Mouse (Mus musculus) heart, embryonic 16.5 days (tissue): ENCODE results near the gene Ing3. TPM values are rescaled to one million over a fixed set of nuclear protein-coding genes. Genes with fewer than 3 reads are reported as not detected.

Source experiments
- ATAC-seq: fragments of 200-750 bp; cut with Nextera tagmentation; replicated peaks from 2 replicates; pipeline ENCODE4 v1.8.0; 2017; ENCODE audit warnings: moderate number of reproducible peaks; ENCODE audit not compliant: insufficient read depth, low FRiP score; ENCODE audit errors: extremely low read depth
- H3K27ac ChIP-seq: fragments of 300-500 bp; sonication (generic); 2 replicates; pipeline ENCODE4 v1.5.1; 2014; ENCODE audit warnings: mild to moderate bottlenecking, low read length, control low read depth, moderate library complexity
- H3K27me3 ChIP-seq: fragments of 300-500 bp; sonication (generic); 2 replicates; pipeline ENCODE4 v1.6.1; 2014; ENCODE audit warnings: low read length, mixed read lengths; ENCODE audit not compliant: control insufficient read depth, insufficient read depth
- H3K36me3 ChIP-seq: fragments of 300-500 bp; sonication (generic); 2 replicates; pipeline ENCODE4 v1.6.1; 2014; ENCODE audit not compliant: control insufficient read depth, insufficient read depth
- H3K4me1 ChIP-seq: fragments of 300-500 bp; sonication (generic); 2 replicates; pipeline ENCODE4 v1.6.1; 2014; ENCODE audit warnings: low read length, mixed read lengths; ENCODE audit not compliant: control insufficient read depth, insufficient read depth
- H3K4me2 ChIP-seq: fragments of 300-500 bp; sonication (generic); 2 replicates; pipeline ENCODE4 v1.6.1; 2014; ENCODE audit warnings: low read depth, mild to moderate bottlenecking, control low read depth, low read length
- H3K4me3 ChIP-seq: fragments of 300-500 bp; sonication (generic); 2 replicates; pipeline ENCODE4 v1.5.1; 2014; ENCODE audit warnings: mild to moderate bottlenecking, control low read depth, low read length
- H3K9ac ChIP-seq: fragments of 300-500 bp; sonication (generic); 2 replicates; pipeline ENCODE4 v1.6.1; 2014; ENCODE audit warnings: low read length, control low read depth
- H3K9me3 ChIP-seq: fragments of 300-500 bp; sonication (generic); replicated peaks from 2 replicates; pipeline ENCODE4 v1.6.1; 2016; ENCODE audit warnings: low read length; ENCODE audit not compliant: control insufficient read depth
- WGBS: fragments of 180-500 bp; shearing (Covaris S2); extraction: QIAGEN DNeasy Blood & Tissue Kit; methylation state at CpG from one replicate; pipeline ENCODE4 v1.1.7; 2014; 5-methylcytosine and 5-hydroxymethylcytosine counted together
- polyA plus RNA-seq: library from polyadenylated mRNA; unstranded; fragments of >200 nt; fragmentation: Nextera tagmentation; extraction: Ambion mirVana; gene quantifications from 2 replicates; pipeline ENCODE4 v1.2.1, GENCODE M21; 2015

Ing3 gene
- polyA plus RNA-seq, 1 experiment from 2014 or later, result 39.7 TPM

- H3K9ac ChIP-seq, result no peak overlapping the region
- H3K27me3 ChIP-seq, result no peaks in the 10 kb centered on the region
- no peak overlapping the region for H3K4me3 ChIP-seq
- 84% methylated on average over 4 of the region's 4 CpGs for WGBS
- H3K36me3 ChIP-seq, result peaks cover 22% of the 10 kb centered on the region
- no peak overlapping the region for H3K27ac ChIP-seq
- H3K4me2 ChIP-seq, result no peak overlapping the region
- ATAC-seq, result no peak
- H3K4me1 ChIP-seq, result no peaks in the 10 kb centered on the region
- H3K9me3 ChIP-seq, result no peaks in the 10 kb centered on the region
These were observed 9.6 kb downstream of the Ing3 start for GRCm38 (mm10) chr6:21958922-21959321.

- H3K27ac ChIP-seq, result no peak overlapping the region
- peaks cover 19% of the 10 kb centered on the region for H3K36me3 ChIP-seq
These were observed 10.5 kb downstream of the Ing3 start for GRCm38 (mm10) chr6:21959909-21960308.

GRCm38 (mm10) chr6:21977532-21977931, 28.2 kb downstream of the Ing3 start:
- 81% methylated on average over 2 of the region's 2 CpGs for WGBS
- no peak overlapping the region for H3K9ac ChIP-seq
- H3K4me1 ChIP-seq, result no peaks in the 10 kb centered on the region
- H3K9me3 ChIP-seq, result no peaks in the 10 kb centered on the region
- H3K27ac ChIP-seq, result no peak overlapping the region
- peaks cover 14% of the 10 kb centered on the region for H3K36me3 ChIP-seq
- H3K4me2 ChIP-seq, result no peak overlapping the region
- no peak overlapping the region for H3K4me3 ChIP-seq
- ATAC-seq, result no peak
- H3K27me3 ChIP-seq, result no peaks in the 10 kb centered on the region

More at GRCm38 (mm10) chr6:21959909-21960308, 10.5 kb downstream of the Ing3 start:
- no peak for ATAC-seq
- 96% methylated on average over 5 of the region's 5 CpGs for WGBS
- Histone ChIP-seq H3K4me2 (no peak overlapping the region), H3K27me3 (no peaks in the 10 kb centered on the region), H3K9me3 (no peaks in the 10 kb centered on the region), H3K4me1 (no peaks in the 10 kb centered on the region), H3K4me3 (no peak overlapping the region), H3K9ac (no peak overlapping the region)

- Histone ChIP-seq H3K9me3 (no peaks in the 10 kb centered on the region), H3K27ac (no peak overlapping the region), H3K4me2 (no peak overlapping the region), H3K4me1 (0 out of 2 replicates have a peak, but pooled peaks cover 3% of the 10 kb centered on the region), H3K4me3 (no peak overlapping the region), H3K27me3 (no peaks in the 10 kb centered on the region), H3K9ac (no peak overlapping the region), H3K36me3 (no peaks in the 10 kb centered on the region)
- no peak for ATAC-seq
- WGBS, result 43% methylated on average over 1 of the region's 1 CpGs
These were observed 31.7 kb downstream of the Ing3 start for GRCm38 (mm10) chr6:21981114-21981513.

- WGBS, result 7% methylated on average over 16 of the region's 16 CpGs
- Histone ChIP-seq H3K4me2 (peak overlapping the region; percentile 80), H3K4me3 (peak overlapping the region; percentile 58), H3K27ac (peak overlapping the region; percentile 64), H3K9me3 (no peaks in the 10 kb centered on the region), H3K4me1 (0 out of 2 replicates have a peak, but pooled peaks cover 3% of the 10 kb centered on the region), H3K9ac (peak overlapping the region; percentile 65), H3K27me3 (no peaks in the 10 kb centered on the region), H3K36me3 (no peaks in the 10 kb centered on the region)
- ATAC-seq, result peak; percentile 56; the same call in 1 of the 2 replicates
These were observed 35.8 kb downstream of the Ing3 start for GRCm38 (mm10) chr6:21984990-21985731.

GRCm38 (mm10) chr6:21985732-21986540, 36.6 kb downstream of the Ing3 start, which contains the start of gene Cped1:
TSS of gene Cped1 (plus strand) at chr6:21985916.
- Histone ChIP-seq H3K4me2 (peak within 1 kb of the TSS; percentile 80), H3K9me3 (no peaks in the 10 kb centered on the region), H3K4me1 (0 out of 2 replicates have a peak, but pooled peaks cover 3% of the 10 kb centered on the region), H3K27me3 (no peaks in the 10 kb centered on the region), H3K27ac (peak within 1 kb of the TSS; percentile 64), H3K9ac (peak within 1 kb of the TSS; percentile 65), H3K36me3 (no peaks in the 10 kb centered on the region), H3K4me3 (peak within 1 kb of the TSS; percentile 58)
- peak; percentile 79 for ATAC-seq
- 1% methylated on average over 38 of the region's 38 CpGs for WGBS

GRCm38 (mm10) chr6:21986660-21987331, 37.4 kb downstream of the Ing3 start:
- Histone ChIP-seq H3K27me3 (no peaks in the 10 kb centered on the region), H3K4me2 (peak overlapping the region; percentile 80), H3K4me1 (0 out of 2 replicates have a peak, but pooled peaks cover 3% of the 10 kb centered on the region), H3K36me3 (no peaks in the 10 kb centered on the region), H3K9me3 (no peaks in the 10 kb centered on the region), H3K9ac (peak overlapping the region; percentile 65), H3K4me3 (peak overlapping the region; percentile 58), H3K27ac (peak overlapping the region; percentile 64)
- ATAC-seq, result no peak
- 7% methylated on average over 24 of the region's 24 CpGs for WGBS

- Histone ChIP-seq H3K9ac (no peak overlapping the region), H3K36me3 (no peaks in the 10 kb centered on the region), H3K27ac (no peak overlapping the region), H3K4me2 (peak overlapping the region; percentile 26), H3K4me1 (0 out of 2 replicates have a peak, but pooled peaks cover 3% of the 10 kb centered on the region), H3K4me3 (peak overlapping the region; percentile 27; the same call in 1 of the 2 replicates), H3K9me3 (no peaks in the 10 kb centered on the region), H3K27me3 (no peaks in the 10 kb centered on the region)
- ATAC-seq, result no peak
- 87% methylated on average over 2 of the region's 2 CpGs for WGBS
These were observed 38.2 kb downstream of the Ing3 start for GRCm38 (mm10) chr6:21987554-21987953.
